Mouse (Mus musculus) bone marrow, adult 2 months (tissue): Measurements from ENCODE around the gene Gm28539.

Experiments
- CTCF ChIP-seq: fragments of 200-500 bp; IDR thresholded peaks from 2 replicates; pipeline ENCODE4 v1.5.1; 2011; ENCODE audit warnings: low read length, control low read depth; ENCODE audit not compliant: control insufficient read depth, insufficient read depth
- POLR2A ChIP-seq: fragments of 200-500 bp; IDR thresholded peaks from 2 replicates; pipeline ENCODE4 v1.6.1; 2011; ENCODE audit warnings: low read depth, mild to moderate bottlenecking, control low read depth, low read length, borderline replicate concordance; ENCODE audit not compliant: control insufficient read depth

GRCm38 (mm10) chr16:18798151-18798550, 38.2 kb upstream of the Gm28539 start:
- TF ChIP-seq CTCF (no peak), POLR2A (no peak)
